Mouse (Mus musculus): Measurements from ENCODE around the gene Gm49405.
"Not testable (repeated sequence)": the region's sequence is repeated elsewhere in the genome, so short reads cannot be mapped to it uniquely, and the experiment has no call there.

The Gm49405 gene

DNA sequence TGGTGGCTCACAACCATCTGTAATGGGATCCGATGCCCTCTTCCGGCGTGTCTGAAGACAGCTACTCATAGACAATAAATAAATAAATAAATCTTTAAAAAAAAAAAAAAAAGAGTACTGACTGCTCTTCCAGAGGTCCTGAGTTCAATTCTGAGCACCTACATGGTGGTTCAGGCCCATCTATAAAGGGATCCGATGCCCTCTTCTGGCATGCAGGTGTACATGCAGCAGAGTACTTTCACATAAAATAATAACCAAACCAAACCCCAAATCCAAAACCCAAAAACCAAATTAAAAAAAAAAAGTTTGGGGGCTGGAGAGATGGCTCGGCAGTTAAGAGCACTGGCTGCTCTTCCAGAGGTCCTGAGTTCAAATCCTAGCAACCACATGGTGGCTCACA is 48.6 kb downstream of the Gm49405 start:
- DNase-seq (ENCODE audit: low read depth, low spot score): not testable (repeated sequence)

DNA sequence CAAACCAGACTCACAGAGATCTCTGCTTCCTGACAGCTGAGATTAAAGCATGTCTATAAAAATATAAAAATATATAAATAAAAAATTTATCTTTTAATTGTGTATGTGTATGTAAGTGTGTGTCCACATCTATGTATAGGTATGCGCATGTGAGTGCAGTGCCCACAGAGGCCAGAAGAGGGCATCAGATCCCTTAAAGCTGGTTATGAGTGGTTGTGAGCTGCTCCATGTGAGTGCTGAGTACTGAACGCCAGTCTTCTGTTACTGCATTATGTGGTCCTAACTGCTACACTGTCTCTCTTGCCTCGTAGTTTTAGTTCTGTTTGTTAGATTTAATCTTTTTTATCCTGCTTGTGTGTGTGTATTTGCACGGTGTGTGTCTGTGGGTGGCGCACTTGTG is 50.6 kb downstream of the Gm49405 start:
- DNase-seq (ENCODE audit: low read depth, low spot score): no peak

DNA sequence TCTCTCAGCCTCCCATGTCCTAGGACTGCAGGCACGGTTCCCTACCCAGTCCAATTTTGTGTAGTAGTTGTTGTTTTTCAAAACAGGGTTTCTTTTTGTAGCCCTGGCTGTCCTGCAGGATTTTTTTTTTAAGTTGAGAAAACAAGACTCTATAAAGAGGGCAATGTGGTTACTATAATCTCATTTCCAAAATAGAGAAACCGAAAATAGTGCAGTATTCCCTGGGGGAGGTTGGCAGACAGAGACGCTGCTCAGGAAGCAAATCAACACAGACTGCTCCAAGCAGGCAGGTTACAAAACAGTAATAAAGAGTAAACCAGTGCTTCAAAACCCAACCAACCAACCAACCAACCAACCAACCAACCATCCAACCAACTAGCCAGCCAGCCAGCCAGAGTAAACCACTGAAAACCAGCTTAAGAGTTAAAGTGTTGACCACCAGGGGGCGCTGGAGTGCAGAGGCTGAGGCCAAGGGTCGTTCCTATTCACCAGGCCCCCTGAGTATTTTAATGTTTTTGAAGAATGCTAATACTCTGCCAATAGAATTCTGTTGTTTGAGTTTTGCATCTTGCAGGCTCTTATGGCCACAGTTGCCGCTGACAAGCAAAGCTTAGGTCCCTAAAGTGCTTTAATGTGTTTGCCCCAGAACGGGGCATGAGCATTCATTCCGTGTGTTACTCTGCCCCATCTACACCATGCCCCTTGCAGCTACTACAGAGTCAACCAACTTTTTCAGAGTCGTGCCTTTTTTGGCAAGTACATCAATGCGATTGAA is 51.5 kb downstream of the Gm49405 start:
- DNase-seq (ENCODE audit: low read depth, low spot score): peak; percentile 73

DNA sequence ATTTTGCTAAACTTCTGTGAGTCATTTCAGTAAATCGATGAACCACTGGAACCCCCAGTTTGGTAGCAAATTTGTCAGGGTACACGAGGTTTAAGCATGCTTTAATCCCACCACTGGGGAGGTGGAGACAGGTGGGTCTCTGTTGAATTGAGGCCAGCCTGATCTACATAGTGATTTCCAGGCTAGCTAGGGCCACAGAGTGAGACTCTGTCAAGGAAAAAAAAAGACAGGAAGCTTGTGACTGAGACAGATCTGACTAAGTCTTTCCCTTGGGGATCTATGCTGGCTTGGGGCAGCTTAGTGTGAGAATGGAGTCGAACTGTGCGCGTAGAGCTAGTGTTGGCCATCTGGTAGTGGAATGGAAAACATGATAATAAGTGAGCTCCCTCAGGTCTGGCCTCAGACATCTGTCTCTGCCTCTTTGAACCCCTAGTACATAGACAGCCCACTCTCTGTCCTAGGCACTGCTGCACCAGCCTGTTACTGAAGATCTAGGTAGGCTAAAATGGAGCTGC is 52.1 kb downstream of the Gm49405 start:
- no peak for DNase-seq (ENCODE audit: low read depth, low spot score)

DNA sequence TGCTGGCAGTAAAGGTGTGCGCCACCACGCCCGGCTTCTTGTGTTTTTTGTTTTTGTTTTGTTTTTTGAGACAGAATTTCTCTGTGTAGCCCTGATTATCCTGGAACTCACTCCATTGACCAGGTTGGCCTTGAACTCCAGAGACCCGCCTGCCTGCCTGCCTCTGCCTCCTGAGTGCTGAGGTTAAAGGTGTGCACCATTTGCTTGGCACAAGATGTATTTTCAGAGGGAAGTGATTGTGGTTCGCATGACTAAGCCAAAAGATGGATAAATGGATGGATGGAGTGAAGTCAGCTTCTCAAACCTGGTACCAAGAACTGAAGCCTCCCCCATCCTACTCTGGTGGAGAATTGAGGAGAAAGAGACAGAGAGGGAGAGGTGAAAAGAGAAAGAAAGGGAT is 54.2 kb downstream of the Gm49405 start:
- DNase-seq (ENCODE audit: low read depth, low spot score): no peak

Data from mesoderm, embryonic 11.5 days (tissue).